Mouse (Mus musculus) liver, adult 2 months (tissue): ENCODE results near the gene Lima1. TPM values are rescaled to one million over a fixed set of nuclear protein-coding genes. Genes with fewer than 3 reads are reported as not detected.
A peak's percentile ranks its signal among the peaks of the same experiment; 100 is the strongest.
"Not testable (repeated sequence)": the region's sequence is repeated elsewhere in the genome, so short reads cannot be mapped to it uniquely, and the experiment has no call there.

Experiments
- DNase-seq: peaks from one replicate; pipeline ENCODE4 v3.0.0-alpha.2; 2011; ENCODE audit warnings: low read depth, low spot score; ENCODE audit errors: extremely low read depth
- H3K27ac ChIP-seq: fragments of 200-500 bp; replicated peaks from 2 replicates; pipeline ENCODE4 v1.5.1; 2012; ENCODE audit warnings: low read depth, mild to moderate bottlenecking, control low read depth, inconsistent platforms, low read length; ENCODE audit not compliant: insufficient read depth
- H3K27me3 ChIP-seq: fragments of 200-500 bp; 2 replicates; pipeline ENCODE4 v1.6.1; 2012; ENCODE audit warnings: mild to moderate bottlenecking, moderate library complexity, low read length, inconsistent platforms; ENCODE audit not compliant: control insufficient read depth, insufficient read depth
- H3K36me3 ChIP-seq: fragments of 200-500 bp; 2 replicates; pipeline ENCODE4 v1.6.1; 2012; ENCODE audit warnings: low read length, inconsistent platforms; ENCODE audit not compliant: control insufficient read depth, insufficient read depth
- H3K4me1 ChIP-seq: fragments of 200-500 bp; 2 replicates; pipeline ENCODE4 v1.6.1; 2011; ENCODE audit warnings: low read length; ENCODE audit not compliant: control insufficient read depth, insufficient read depth
- H3K4me3 ChIP-seq: fragments of 200-500 bp; 2 replicates; pipeline ENCODE4 v1.5.1; 2011; ENCODE audit warnings: low read depth, mild to moderate bottlenecking, control low read depth, low read length, moderate library complexity; ENCODE audit not compliant: insufficient read depth
- H3K79me2 ChIP-seq: fragments of 200-500 bp; 2 replicates; pipeline ENCODE4 v1.6.1; 2012; ENCODE audit warnings: inconsistent platforms, mild to moderate bottlenecking, low read length, moderate library complexity; ENCODE audit not compliant: control insufficient read depth, insufficient read depth
- H3K9ac ChIP-seq: fragments of 200-500 bp; 2 replicates; pipeline ENCODE4 v1.6.1; 2012; ENCODE audit warnings: low read depth, mild to moderate bottlenecking, control low read depth, inconsistent platforms, low read length
- CTCF ChIP-seq: fragments of 200-500 bp; IDR thresholded peaks from 2 replicates; pipeline ENCODE4 v1.5.1; 2011; ENCODE audit warnings: low read depth, low read length, control low read depth
- POLR2A ChIP-seq: fragments of 200-500 bp; IDR thresholded peaks from 2 replicates; pipeline ENCODE4 v1.6.1; 2011; ENCODE audit warnings: low read length, control low read depth; ENCODE audit not compliant: insufficient read depth; ENCODE audit errors: extremely low read depth
- WGBS: fragments of 180-500 bp; shearing (Covaris S2); methylation state at CpG from one replicate; pipeline ENCODE4 v1.1.7; 2018; 5-methylcytosine and 5-hydroxymethylcytosine counted together
- polyA plus RNA-seq: library from polyadenylated mRNA; depleted of rRNA; stranded (reverse); fragments of >200 nt; gene quantifications from 2 replicates; pipeline ENCODE4 v1.2.3, GENCODE M21; 2012; rRNA removed
- total RNA-seq: library from RNA; depleted of rRNA; stranded (reverse); fragments of >200 nt; gene quantifications from 2 replicates; pipeline ENCODE4 v1.2.3, GENCODE M21; 2014; rRNA removed

The Lima1 gene
- 28.9 and 32.7 TPM in 2 replicates for total RNA-seq
- polyA plus RNA-seq, result 11.2 and 16.0 TPM in 2 replicates

GRCm38 (mm10) chr15:99875334-99875869 lies at the start of gene Lima1:
Gene Lima1, minus strand, starts transcription at chr15:99875456.
- Histone ChIP-seq H3K27ac (peak within 1 kb of the TSS; percentile 81), H3K4me3 (peak within 1 kb of the TSS; percentile 75), H3K79me2 (peaks cover 29% of the 10 kb centered on the region; the same call in 1 of the 2 replicates), H3K36me3 (no peaks in the 10 kb centered on the region), H3K4me1 (peaks cover 18% of the 10 kb centered on the region), H3K9ac (peak within 1 kb of the TSS; percentile 87), H3K27me3 (no peaks in the 10 kb centered on the region)
- peak; percentile 95 for DNase-seq
- TF ChIP-seq POLR2A (peak; percentile 94), CTCF (no peak)
- under 1% methylated on average over 38 of the region's 38 CpGs for WGBS

GRCm38 (mm10) chr15:99919601-99920158 lies 44.4 kb upstream of the Lima1 start:
- no peak for DNase-seq

DNA sequence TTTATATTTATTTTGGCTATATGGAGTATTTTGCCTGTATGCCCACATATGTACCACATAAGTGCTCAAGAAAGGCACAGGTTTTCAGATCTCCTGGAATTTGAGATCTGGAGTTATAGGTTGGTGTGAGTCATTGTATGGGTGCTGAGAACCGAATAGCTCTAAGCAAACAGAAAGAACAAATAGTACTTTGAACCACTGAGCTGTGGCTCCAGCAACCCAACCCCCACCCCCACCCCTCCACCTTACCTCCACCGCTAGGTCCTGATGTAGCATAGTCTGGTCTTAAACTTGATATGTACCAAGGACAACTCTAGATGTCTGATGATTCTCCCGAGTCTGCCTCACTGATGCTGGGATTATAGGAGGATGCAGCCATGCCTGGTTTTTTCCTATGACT lies 42.0 kb upstream of the Lima1 start:
- Histone ChIP-seq H3K9ac (no peak overlapping the region), H3K79me2 (no peaks in the 10 kb centered on the region), H3K4me1 (peaks cover 7% of the 10 kb centered on the region), H3K27ac (no peak overlapping the region), H3K27me3 (no peaks in the 10 kb centered on the region), H3K4me3 (no peak overlapping the region), H3K36me3 (no peaks in the 10 kb centered on the region)
- 16% methylated on average over 3 of the region's 3 CpGs for WGBS
- no peak for TF ChIP-seq CTCF
- TF ChIP-seq POLR2A, result no peak
- peak; percentile 62 for DNase-seq

More at GRCm38 (mm10) chr15:99919601-99920158, 44.4 kb upstream of the Lima1 start:
- H3K27me3 ChIP-seq, result no peaks in the 10 kb centered on the region
- WGBS, result 33% methylated on average over 15 of the region's 15 CpGs
- peak overlapping the region; percentile 0; the same call in 1 of the 2 replicates for H3K4me3 ChIP-seq
- 0 out of 2 replicates have a peak overlapping the region, but pooled peaks have one; percentile 1 for H3K9ac ChIP-seq
- no peak overlapping the region for H3K27ac ChIP-seq
- no peaks in the 10 kb centered on the region for H3K79me2 ChIP-seq
- H3K36me3 ChIP-seq, result no peaks in the 10 kb centered on the region
- peaks cover 7% of the 10 kb centered on the region for H3K4me1 ChIP-seq
- TF ChIP-seq POLR2A (no peak), CTCF (no peak)

DNA sequence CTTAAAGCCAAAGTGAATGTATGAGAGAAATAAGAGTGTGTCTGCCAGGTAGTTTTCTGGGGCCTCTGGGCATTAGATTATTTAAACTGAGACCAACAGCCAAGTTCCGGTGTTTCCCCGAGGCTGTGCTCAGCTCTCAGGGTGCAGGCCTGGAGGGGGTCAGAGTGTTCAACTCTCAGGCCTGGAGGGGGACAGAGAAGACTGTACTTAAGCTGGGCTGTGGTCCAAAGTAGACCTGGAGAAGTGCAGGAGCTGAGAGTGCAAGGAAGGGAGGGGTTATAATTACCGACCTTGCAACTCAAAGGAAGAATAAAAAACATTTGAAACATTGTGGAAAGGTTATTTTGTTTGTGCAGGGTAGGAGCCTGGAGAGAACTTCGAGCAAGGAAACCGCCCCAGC lies 39.4 kb upstream of the Lima1 start:
- no peak for TF ChIP-seq CTCF
- WGBS, result 57% methylated on average over 5 of the region's 5 CpGs
- Histone ChIP-seq H3K79me2 (no peaks in the 10 kb centered on the region), H3K4me1 (peaks cover 12% of the 10 kb centered on the region), H3K27me3 (no peaks in the 10 kb centered on the region), H3K27ac (no peak overlapping the region), H3K9ac (no peak overlapping the region), H3K4me3 (no peak overlapping the region), H3K36me3 (no peaks in the 10 kb centered on the region)
- DNase-seq, result no peak

DNA sequence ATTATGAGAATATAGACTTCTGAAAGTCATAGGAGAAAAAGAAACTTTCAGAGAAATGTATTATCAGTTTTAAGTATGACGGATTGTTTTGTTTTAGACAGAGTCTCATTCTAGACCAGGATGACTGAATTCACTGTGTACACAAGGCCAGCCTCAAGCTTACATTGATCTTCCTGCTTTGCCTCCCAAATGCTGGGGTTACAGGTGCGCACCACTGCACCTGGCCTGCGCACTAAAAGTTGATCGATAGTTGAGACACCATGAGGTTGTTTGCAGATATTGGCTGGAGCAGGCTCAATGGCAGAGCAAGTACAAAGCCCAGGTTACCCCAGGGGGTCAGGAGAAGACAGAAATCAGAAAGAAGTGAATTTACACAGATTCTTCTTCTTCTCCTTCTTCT lies 36.5 kb upstream of the Lima1 start:
- WGBS, result 20% methylated on average over 4 of the region's 4 CpGs
- TF ChIP-seq POLR2A (no peak), CTCF (no peak)

DNA sequence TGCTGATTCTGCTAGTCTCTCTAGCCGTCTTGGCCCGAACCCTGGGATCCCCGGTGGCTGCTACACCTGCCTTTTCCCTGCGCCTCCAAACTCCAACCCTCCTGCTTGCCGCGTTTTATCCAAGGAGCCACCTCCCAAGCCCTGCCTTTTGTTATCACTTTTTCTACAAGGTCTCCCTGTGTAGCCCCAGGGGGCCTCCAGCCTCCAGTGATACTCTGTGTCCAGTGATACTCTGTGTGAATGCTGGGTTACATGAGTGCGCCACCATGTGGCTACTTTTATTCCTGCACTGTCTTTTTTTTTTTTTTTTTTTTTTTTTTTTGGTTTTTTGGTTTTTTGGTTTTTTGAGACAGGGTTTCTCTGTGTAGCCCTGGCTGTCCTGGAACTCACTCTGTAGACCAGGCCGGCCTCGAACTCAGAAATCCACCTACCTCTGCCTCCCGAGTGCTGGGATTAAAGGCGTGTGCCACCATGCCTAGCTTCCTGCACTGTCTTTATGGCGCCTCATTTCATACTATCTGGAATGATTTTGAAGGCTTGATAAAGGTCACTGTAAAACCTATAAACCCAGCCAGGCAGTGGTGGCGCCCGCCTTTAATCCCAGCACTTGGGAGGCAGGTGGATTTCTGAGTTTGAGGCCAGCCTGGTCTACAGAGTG lies 34.2 kb upstream of the Lima1 start:
- H3K27me3 ChIP-seq, H3K27ac ChIP-seq, H3K79me2 ChIP-seq, DNase-seq, H3K4me3 ChIP-seq, H3K36me3 ChIP-seq, H3K9ac ChIP-seq: not testable (repeated sequence)
- 52% methylated on average over 14 of the region's 14 CpGs for WGBS
- peaks cover 16% of the 10 kb centered on the region for H3K4me1 ChIP-seq
- TF ChIP-seq CTCF, result 0 out of 2 replicates have a peak, but pooled peaks have one; percentile 6

More for the DNA sequence above, 36.5 kb upstream of the Lima1 start:
- no peaks in the 10 kb centered on the region for H3K27me3 ChIP-seq
- no peak overlapping the region for H3K27ac ChIP-seq
- H3K79me2 ChIP-seq, result peaks cover 4% of the 10 kb centered on the region; the same call in 1 of the 2 replicates
- no peaks in the 10 kb centered on the region for H3K36me3 ChIP-seq
- peak; percentile 84 for DNase-seq
- no peak overlapping the region for H3K4me3 ChIP-seq
- peaks cover 13% of the 10 kb centered on the region for H3K4me1 ChIP-seq
- H3K9ac ChIP-seq, result no peak overlapping the region
